Mouse (Mus musculus) layer of hippocampus, postnatal 10 days (tissue): ENCODE results near the gene Mon1a. TPM values are rescaled to one million over a fixed set of nuclear protein-coding genes. Genes with fewer than 3 reads are reported as not detected.

Experiments
- DNase-seq, 2 experiments: peaks; one replicate each; pipeline ENCODE4 v3.0.0; 2021; ENCODE audit warnings: low spot score in 2 of 2
- total RNA-seq, 2 experiments: library from RNA; stranded (reverse); gene quantifications; 2 replicates each; pipeline ENCODE4 v1.2.3; 2021

The Mon1a gene
- total RNA-seq, 2 experiments from 2014 or later: 15.4 TPM

DNA sequence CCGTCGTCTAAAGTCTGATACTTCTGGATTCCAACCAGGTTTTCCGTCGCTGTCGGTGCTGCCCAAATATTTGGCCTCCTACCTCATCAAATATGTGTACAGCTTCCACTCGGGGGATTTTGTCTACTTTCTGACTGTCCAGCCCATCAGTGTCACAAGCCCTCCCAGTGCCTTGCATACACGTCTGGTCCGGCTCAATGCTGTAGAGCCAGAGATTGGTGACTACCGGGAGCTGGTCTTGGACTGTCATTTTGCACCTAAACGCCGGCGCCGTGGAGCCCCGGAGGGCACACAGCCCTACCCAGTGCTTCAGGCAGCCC, 19.8 kb downstream of the Mon1a start:
- DNase-seq: no peak

DNA sequence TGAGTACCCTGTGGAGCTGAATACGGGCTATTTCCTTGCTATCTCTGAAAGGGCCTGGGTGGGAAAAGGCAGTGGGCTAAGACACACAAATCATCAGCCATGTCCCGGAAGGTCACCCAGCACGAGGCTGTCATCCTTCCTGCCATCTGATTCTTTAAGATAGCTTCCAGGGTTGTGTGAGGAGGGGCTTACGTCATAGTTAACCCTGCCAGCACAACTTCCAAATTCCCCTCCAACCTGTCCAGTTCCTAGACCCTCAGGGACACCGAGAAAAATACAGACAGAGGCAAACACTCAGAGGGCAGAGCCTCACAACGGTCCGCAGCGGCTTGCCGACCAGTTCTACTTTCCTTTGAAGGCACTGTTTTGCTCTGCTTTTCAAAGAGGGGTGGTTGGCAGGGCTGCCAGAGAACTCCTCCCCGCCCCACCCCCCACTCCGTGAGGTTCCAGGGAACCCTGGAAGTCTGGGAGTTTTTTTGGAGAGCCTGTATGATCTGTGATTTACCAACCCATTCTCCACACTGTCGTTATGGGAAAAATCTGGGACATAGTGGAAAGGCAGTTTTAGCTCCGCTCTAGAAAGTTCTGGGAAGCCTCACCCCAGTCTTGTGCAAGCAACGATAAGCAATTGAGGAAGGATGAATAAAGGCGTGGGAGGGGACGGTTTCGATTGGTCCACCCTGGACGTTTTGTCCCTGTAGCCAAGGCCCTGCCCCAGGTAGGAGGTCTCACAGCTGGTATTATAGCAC, 20.6 kb downstream of the Mon1a start:
- no peak for DNase-seq

DNA sequence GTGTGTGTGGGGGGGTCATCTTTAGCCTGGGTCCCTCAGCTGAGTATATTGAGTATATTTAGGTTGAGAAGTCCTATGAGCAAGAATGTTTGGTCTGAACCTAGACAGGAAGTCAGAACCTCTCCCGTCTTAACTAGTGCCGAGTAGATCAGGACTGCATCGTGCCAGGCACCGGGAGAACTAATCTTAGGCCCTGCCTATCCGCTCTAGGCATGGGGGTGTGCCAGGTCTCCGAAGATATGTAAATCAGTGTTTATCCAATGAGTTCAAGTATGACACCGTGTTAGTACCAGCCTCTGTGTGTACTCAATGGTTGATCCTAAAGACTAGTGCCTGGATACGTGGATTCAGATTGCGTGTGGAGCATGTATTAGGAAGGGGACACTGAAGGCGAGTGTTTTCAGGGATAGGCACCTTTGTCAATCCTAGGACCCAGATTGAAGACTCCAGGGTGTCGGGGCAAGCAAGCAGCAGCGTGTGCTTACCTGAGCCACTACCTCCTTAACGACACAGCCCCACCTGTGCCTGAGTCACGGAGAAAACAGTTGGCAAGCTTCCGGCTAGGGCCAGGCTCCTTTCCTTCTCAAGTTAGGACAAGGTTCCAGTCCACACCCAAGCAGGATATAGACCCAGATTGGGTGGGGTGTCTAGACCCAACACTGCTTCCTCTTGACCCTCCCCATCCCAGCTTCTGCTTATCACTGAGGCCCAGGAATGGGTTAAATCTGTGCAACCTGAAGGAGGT, 22.2 kb downstream of the Mon1a start:
- DNase-seq: no peak

- DNase-seq: no peak
Measured at GRCm38 (mm10) chr9:107914764-107915420, 26.9 kb downstream of the Mon1a start.

GRCm38 (mm10) chr9:107917895-107918608, 30.1 kb downstream of the Mon1a start:
- no peak for DNase-seq

DNA sequence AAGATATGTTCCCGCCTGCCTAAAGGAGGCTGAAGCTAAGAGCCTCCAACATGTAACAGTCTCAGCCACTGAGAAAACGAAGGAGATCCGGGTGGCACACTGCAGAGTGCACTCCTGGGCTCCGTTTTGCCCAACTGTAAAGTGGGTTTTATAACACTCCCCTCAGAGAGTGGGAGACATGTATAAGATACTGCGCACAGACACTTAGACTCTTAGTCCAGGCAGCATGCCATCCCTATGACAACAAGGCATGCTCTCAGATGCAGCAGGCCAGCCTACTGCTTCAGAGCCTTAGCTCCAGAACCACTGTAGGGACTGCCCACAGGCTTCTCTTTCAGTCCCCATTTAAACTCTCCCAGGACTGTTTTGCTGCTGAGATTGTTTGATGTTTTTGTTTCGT, 30.9 kb downstream of the Mon1a start:
- DNase-seq: no peak

GRCm38 (mm10) chr9:107919441-107919840, 31.5 kb downstream of the Mon1a start:
- no peak for DNase-seq

- DNase-seq: no peak
Measured at GRCm38 (mm10) chr9:107923021-107923420, 35.1 kb downstream of the Mon1a start.

- DNase-seq: no peak
Measured at GRCm38 (mm10) chr9:107923956-107924355, 36.0 kb downstream of the Mon1a start.

DNA sequence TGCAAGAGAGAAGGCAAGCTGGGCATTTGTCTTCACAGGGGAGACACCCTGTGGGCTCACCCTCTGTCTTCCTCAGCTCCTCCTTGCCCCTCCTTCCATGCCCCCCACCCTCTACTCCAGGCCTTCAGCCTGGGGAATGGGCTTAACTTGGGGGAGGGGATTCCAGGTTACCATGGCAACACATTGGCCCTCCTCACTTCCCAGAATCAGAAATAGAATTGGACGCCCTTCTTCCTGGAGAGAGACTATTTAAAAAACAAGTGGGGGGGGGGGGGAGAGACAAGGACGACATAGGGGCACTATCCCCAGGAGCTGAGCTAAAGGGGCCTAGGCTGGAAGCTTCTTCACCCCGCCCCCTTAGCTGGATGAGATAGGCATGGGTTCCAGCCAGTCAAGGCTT, 37.3 kb downstream of the Mon1a start:
- no peak for DNase-seq

DNA sequence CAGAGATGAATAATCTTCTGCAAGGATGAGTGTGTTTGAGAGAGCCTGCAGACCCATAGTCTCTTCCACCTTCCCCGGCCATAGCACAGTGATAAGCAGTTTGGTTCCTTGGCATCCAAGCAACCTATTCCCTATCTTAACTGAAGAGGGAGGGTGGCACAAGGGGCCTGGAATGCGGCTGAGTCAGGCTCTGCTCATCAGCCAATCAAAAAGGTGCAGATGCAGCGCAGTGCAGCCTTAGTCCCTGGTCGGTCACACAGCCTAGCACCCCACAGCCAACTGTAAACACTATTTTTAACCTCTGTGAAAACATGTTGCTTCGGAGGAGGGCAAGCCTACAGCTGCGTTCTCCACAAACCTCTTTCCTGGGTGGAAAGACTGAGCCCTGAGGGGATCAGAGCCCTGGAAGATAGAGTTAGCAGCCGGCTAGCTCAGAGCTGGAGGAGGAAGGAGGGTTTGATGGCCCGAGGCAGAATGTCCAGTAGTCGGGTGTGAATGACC, 39.0 kb downstream of the Mon1a start:
- DNase-seq: no peak

DNA sequence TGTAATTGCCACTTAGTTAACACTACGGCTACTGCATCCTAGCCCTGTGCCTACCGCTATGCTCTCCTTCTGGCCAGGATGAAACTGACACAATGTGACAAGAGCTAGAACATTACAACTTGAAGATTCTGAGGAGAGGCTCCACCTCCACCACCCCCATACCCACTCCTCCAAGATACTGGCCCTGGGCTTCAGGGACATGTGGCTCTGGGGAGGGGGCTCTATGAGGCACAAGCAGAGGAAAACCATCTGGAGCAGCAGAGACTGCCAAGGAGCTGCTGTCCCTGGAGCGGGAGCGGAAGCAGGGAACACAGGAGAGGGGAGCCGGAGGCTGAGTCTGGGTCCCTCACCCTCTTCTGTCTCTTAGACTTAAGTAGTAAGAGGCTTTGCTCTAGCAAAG, 39.8 kb downstream of the Mon1a start:
- peak in 1 of 2 experiments; percentile 42 for DNase-seq

DNA sequence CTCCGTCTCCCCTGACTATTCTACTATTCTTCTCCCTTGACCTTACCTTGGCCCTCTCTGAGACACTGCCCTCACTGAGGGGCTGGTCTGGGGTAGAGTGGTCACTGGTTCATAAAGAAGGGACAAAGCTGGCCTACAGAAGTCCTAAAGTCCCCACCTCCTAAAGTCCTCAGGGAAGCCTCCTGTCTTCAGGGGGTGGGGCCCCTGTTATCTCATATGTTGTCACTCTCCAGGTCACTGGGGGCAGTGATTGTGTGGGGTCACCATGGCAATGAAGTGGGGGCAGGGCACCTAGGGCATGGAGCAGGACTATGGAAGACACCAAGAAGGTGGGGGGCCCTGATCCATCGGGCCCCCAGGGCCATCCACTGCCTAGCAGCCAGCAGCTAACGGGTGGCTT, 40.2 kb downstream of the Mon1a start, which contains the start of gene Actl11:
Gene Actl11 (plus strand): TSS at position 301 of the 400 bp plus-strand sequence.
- DNase-seq: no peak

GRCm38 (mm10) chr9:107932221-107932620, 44.3 kb downstream of the Mon1a start:
- DNase-seq: no peak

DNA sequence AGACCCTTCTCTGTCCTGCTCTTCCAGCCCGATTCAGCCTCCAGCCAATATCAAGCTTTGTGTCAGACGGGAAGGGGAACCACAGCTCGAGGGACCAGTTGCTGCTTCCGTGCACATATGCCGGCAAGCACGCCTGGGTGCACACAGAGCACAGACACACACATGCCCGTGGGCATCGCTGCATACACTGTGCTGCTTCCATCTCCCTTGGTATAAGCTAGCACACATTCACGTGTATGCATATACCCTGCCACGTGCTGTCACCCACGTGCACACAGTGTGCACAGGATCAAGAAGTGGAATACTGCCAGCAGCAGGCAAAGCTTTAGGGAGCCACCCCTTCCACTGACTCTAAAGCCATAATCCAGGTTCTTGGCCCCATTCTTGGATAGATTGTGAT, 46.2 kb downstream of the Mon1a start:
- peak; percentile 40 to 48 for DNase-seq

DNA sequence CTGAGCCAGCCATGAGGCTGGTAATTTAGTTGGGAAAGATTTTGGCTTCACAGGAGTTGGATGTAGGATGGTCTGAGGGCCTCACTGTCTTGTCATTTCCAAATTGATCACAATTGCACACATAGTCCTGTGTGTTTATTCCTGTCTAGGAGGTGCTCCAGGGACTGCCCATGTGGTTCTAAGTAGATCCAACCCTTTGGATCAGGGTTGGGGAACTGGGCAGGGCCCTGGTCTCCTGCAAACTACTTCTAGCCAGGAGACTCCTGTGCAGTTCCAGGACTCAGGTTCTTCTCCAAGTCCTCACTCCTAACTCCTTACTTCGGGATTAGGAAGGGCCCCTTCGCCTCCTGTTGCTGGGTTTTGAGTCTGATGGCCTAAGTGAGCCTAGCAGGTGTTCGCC, 47.4 kb downstream of the Mon1a start, which contains the start of gene Camkv:
Gene Camkv (plus strand): TSS at position 301 of the 400 bp plus-strand sequence.
- no peak for DNase-seq

DNA sequence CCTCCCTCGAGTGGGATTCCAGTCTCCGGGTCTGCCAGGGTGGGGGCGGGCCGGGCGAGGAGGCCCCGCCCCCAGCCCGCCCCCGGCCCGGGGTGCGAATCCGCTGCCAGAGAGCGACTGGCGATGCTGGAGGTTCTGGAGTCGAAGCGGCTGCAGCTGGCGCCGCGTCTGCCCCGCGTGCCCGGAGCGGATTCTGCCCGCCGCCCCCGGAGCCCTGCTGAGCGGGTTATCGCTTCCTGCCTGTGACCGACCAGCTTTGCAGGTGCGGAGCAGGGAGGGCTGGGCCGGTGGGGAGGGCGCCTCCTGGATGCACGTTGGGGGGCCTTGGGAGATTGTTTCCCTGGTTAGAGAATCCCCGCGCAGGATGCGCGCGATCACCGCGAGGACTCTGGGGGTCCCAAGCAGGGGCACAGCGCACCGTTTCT, 47.9 kb downstream of the Mon1a start:
- DNase-seq: peak; percentile 64 to 69

DNA sequence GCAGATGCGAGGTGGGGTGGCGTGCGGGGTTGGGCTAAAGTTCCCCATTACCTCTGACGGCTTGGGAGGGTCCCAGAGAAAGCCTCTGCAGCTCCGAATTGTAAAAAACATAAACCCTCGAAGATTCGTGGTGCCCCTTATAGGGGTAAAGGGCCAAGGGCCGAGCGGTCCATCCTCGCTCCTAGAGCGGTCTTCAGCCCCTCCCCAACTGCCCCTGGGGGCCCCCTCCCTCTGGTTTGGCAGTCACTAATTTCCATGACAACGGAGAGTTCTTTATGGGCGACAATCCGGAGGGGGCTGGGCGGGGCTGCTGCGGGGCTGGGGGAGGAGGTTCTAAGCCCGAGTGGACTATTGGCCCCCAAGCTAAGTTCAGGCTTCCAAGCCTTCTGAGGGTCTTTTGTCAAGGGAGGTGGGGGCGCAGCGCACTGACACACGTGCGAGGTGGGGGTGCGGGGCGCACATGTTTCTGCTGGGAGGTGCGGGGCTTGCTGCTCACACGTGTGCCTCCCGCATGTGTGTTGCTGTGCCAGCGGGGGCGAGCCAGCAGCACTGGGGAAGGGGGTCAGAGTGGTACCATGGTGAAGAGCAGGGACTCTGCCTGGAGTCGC, 48.4 kb downstream of the Mon1a start:
- DNase-seq: peak; percentile 62 to 69

GRCm38 (mm10) chr9:107936831-107937230, 48.9 kb downstream of the Mon1a start:
- no peak for DNase-seq

GRCm38 (mm10) chr9:107947241-107948194, 59.6 kb downstream of the Mon1a start:
- no peak for DNase-seq
